Mouse (Mus musculus) splenic B cell, adult 2 months (primary cell): ENCODE data around the gene Gsg1.

Experiments used
- DNase-seq: peaks from one replicate; pipeline ENCODE4 v3.0.0-alpha.2; 2011; ENCODE audit warnings: low read depth, low spot score
- H3K27me3 ChIP-seq: 2 replicates; pipeline ENCODE4 v1.6.1; 2012; ENCODE audit warnings: mild to moderate bottlenecking, low read length, moderate library complexity, mixed read lengths; ENCODE audit not compliant: control insufficient read depth, poor library complexity, insufficient read depth, severe bottlenecking
- H3K36me3 ChIP-seq: 2 replicates; pipeline ENCODE4 v1.6.1; 2012; ENCODE audit warnings: mild to moderate bottlenecking, low read length, moderate library complexity, mixed read lengths; ENCODE audit not compliant: control insufficient read depth, poor library complexity, insufficient read depth, severe bottlenecking

Gsg1 gene

DNA sequence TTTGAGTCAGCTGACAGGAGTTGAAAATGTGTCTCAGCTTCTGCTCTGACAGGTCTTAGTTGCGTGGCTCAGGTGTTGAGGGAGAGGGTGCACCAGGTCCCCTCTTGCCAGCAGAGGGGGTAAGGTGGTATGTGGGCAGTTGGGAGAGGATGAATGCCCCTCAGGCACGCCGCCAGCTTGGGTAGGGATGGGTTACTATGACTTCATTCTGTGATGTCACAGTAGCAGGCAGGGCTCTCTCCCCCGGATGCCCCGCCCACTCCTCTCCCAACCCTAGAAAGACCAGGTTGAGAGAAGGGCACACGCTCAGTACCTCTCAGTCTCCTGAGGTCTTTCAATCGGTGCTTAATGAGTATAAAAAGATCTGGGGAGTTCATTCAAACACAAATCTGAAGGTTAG, at the start of gene Gsg1:
Gene Gsg1, minus strand, starts transcription at position 199 of the 400 bp plus-strand sequence.
- DNase-seq: no peak
- H3K36me3 ChIP-seq: no peaks in the 10 kb centered on the region
- no peaks in the 10 kb centered on the region for H3K27me3 ChIP-seq

DNA sequence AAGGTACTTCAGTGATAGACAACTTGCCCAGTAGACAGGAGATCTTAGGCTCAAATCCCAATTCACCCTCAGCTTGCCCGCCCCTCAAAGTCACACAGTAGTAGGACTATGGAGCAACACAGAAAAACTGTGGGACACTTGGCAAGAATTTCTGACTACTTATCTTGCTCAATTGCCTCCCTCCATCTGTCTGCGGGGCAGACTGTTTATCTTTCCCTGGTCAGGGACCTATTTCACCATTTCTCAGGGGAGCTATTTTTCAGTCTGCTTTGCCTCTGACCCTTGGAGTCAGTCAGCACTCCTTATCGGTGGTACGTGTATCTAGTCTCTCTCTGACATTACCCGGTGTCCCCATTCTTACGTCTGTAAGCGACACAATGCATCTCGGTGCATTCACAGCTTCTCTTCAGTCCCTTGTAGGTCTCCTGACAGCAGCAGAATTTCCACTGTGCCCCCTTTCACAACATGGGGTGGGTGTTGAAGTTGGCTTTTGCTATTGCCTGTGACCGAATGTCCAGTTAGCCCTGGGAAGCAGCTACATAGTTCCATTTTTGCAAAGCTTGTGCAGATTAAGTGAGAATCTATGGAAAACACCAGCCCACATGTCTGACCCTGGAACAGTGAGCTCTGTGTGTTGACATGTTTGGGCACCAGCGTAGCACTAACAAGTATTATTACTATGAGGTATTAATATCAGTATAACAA, 48.4 kb upstream of the Gsg1 start:
- H3K36me3 ChIP-seq: no peaks in the 10 kb centered on the region
- no peaks in the 10 kb centered on the region for H3K27me3 ChIP-seq
- no peak for DNase-seq

- Histone ChIP-seq H3K36me3 (no peaks in the 10 kb centered on the region), H3K27me3 (no peaks in the 10 kb centered on the region)
- no peak for DNase-seq
Measured at GRCm38 (mm10) chr6:135300469-135300868, 46.3 kb upstream of the Gsg1 start.

- no peak for DNase-seq
- Histone ChIP-seq H3K27me3 (no peaks in the 10 kb centered on the region), H3K36me3 (no peaks in the 10 kb centered on the region)
Measured at GRCm38 (mm10) chr6:135299024-135299550, 44.9 kb upstream of the Gsg1 start.

DNA sequence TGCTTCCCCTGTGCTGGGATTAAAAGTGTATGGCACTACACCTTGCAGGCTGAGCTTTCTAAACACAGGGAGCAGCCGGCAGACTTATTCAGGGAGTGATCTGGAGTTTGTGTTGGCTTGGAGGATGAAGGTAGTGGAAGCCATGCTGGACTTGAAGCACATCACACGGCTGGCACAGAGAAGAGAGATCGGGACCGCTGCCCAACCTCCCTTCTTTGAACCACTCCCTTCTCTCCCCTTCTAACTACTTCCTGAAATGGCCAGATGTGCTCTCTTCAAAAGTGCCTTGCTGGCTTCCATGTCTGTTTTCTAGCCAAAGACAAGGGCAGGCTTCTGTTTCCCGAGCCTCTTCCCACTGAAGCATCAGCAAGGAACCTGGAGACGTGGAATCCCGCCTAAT, 43.4 kb upstream of the Gsg1 start:
- Histone ChIP-seq H3K36me3 (no peaks in the 10 kb centered on the region), H3K27me3 (no peaks in the 10 kb centered on the region)
- DNase-seq: no peak

DNA sequence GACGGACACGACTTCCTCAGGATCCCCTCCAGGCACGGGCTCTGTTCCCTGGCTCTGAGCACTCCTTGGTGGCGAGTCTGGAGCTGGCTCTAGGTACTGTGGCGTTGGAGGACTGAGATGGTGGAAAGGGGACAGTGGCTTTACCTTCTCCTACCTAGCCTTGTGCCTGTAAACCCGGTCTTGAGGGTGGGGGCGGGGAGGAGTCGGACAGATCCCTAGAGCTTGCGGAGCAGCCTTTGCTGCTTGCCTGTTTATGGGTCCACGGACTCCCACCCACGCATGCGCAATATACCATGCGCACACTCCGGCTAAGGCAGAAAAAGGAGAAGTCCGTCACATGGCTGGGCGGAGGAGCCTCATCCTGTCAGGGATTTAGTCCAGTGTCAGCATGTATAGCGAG, 42.1 kb upstream of the Gsg1 start:
- DNase-seq: peak; percentile 76

DNA sequence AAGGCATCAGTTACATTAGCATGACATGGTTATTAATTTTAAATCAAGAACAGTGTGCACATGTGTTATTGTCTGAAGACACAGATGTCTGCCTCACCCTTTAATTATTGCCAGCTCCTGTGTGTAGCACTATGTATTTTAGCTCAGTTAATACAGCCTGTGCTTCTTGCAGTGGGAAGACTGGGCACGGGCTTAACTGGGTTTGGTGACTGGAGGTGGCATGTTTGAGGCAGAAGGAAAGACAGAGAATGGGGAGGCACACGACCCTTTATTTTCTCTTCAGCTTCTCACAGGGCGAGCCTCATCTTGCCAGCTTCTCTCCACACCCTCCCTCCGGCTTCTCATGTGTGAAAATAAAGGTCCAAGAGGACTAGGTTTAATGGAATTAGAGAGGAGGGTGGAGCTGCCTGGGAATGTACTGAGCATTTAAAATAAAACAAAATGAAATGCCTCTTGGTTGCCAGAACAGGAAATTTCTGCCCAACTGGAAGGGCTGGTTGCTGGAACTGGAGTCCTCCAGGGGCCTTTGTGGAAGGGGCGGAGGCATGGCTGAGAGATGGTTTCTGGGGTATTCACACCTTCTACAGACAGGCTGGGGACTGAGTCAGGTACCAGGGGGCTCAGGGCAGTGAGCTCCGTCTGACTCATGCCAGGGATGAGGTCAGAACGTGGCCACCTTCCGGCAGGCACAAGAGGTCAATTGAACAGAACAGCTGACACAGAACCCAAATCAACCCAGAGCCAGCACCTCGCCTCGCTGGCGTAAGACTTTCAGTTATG, 41.1 kb upstream of the Gsg1 start:
- H3K36me3 ChIP-seq: no peaks in the 10 kb centered on the region
- H3K27me3 ChIP-seq: no peaks in the 10 kb centered on the region
- no peak for DNase-seq

More for the DNA sequence above, 42.1 kb upstream of the Gsg1 start:
- Histone ChIP-seq H3K27me3 (no peaks in the 10 kb centered on the region), H3K36me3 (no peaks in the 10 kb centered on the region)

GRCm38 (mm10) chr6:135294150-135294549, 40.0 kb upstream of the Gsg1 start:
- DNase-seq: no peak
- no peaks in the 10 kb centered on the region for H3K27me3 ChIP-seq

GRCm38 (mm10) chr6:135292391-135292790, 38.2 kb upstream of the Gsg1 start:
- H3K27me3 ChIP-seq: no peaks in the 10 kb centered on the region
- no peak for DNase-seq
- no peaks in the 10 kb centered on the region for H3K36me3 ChIP-seq

More at GRCm38 (mm10) chr6:135294150-135294549, 40.0 kb upstream of the Gsg1 start:
- no peaks in the 10 kb centered on the region for H3K36me3 ChIP-seq

DNA sequence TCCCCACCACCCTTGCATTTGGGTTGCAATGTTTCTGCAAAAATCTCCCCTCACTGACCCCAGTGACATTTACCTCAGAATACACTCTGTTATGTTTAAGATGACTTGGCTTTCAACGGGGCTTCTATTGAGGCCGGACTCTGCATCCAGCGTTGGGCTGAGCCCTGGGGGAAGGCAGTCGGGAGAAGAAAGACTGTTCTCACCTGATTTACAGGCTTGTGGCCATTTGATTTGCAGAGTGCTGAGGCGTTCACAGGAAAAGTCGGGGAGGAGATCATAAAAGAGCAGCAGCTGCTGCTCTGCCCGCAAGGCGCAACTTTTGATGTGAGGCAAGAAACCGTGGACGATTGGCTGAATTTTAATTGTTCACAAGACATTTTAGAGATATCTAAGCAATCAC, 25.7 kb upstream of the Gsg1 start:
- no peaks in the 10 kb centered on the region for H3K36me3 ChIP-seq
- H3K27me3 ChIP-seq: no peaks in the 10 kb centered on the region
- no peak for DNase-seq

DNA sequence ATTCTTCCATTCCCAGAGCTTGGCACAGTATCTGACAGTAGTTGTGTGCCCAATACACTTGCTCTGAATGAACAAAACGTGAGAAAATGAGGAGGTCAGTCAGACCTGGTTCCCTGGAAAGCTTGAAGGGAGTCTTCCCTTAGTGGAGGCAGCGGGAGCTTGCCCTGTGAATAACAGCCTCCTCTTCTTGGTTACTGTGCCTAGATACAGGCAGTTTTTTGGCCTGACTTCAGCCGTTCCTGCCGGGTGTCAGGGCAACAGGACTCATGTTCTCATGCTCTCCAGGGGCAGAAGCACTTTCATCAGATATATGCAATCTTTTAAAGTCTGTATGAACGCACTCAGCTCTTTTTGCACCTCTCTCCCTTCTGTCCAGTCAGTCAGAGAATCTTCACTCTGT, 25.1 kb upstream of the Gsg1 start:
- no peak for DNase-seq
- H3K36me3 ChIP-seq: no peaks in the 10 kb centered on the region
- H3K27me3 ChIP-seq: no peaks in the 10 kb centered on the region

DNA sequence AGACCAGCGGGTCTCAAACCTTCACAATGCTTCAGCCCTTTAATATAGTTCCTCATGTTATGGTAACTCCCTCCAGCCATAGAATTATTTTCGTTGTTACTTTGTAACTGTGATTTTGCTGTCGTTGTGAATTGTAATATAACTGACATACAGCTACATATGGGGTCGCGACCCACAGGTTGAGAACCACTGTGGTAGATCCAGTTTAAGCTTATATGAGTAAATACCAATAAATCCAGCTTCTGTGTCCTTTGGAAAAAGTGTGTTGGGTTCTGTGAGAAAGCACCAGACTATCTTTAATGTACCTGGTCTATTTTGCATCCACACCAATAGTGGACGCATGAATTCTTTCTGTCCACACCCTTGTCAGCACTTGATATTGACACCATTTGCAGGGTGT, 24.2 kb upstream of the Gsg1 start:
- no peaks in the 10 kb centered on the region for H3K36me3 ChIP-seq
- no peak for DNase-seq
- H3K27me3 ChIP-seq: no peaks in the 10 kb centered on the region

DNA sequence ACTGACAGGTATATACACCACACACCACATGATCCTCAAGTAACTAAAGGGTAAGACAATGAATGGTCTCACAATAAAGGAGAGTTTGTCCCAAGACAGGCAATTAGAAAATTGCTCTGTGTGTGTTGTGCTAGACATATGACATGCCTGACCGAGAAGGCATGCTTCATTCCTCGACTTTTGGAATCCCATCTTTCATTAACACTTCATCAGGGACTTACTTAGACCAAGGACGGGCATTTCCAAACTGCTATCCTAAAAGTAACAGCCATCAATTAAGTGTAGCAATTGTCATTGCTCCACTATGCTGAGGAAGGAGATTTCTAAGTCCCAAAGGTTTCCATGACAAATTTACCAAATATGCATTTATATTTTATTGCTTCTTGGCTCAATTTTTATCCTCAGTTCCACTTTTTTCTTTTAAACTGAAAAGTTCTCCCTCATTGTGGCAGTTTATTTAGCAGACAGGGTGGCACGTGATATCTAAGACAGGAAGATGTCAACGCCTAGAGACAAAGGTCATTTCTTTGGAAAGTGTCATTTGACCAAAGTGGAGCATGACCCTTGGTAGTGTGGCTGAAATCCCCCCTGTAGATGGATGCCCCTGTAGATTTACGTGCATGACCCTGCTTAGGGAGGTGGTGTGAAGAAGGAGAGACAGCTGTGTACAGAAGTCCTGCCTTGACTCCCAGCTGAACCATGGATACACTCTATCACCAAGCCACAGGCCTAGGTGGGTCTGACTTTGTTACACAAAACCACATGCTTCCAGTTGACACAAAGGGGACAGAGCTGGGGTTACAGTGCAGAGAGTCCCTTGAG, 22.5 kb upstream of the Gsg1 start:
- H3K36me3 ChIP-seq: no peaks in the 10 kb centered on the region
- DNase-seq: no peak
- no peaks in the 10 kb centered on the region for H3K27me3 ChIP-seq

GRCm38 (mm10) chr6:135275231-135275630, 21.1 kb upstream of the Gsg1 start:
- H3K27me3 ChIP-seq: no peaks in the 10 kb centered on the region
- no peaks in the 10 kb centered on the region for H3K36me3 ChIP-seq
- no peak for DNase-seq

- no peak for DNase-seq
- Histone ChIP-seq H3K27me3 (no peaks in the 10 kb centered on the region), H3K36me3 (no peaks in the 10 kb centered on the region)
Measured at GRCm38 (mm10) chr6:135273066-135273465, 18.9 kb upstream of the Gsg1 start.
